In the genomic region with DNA sequence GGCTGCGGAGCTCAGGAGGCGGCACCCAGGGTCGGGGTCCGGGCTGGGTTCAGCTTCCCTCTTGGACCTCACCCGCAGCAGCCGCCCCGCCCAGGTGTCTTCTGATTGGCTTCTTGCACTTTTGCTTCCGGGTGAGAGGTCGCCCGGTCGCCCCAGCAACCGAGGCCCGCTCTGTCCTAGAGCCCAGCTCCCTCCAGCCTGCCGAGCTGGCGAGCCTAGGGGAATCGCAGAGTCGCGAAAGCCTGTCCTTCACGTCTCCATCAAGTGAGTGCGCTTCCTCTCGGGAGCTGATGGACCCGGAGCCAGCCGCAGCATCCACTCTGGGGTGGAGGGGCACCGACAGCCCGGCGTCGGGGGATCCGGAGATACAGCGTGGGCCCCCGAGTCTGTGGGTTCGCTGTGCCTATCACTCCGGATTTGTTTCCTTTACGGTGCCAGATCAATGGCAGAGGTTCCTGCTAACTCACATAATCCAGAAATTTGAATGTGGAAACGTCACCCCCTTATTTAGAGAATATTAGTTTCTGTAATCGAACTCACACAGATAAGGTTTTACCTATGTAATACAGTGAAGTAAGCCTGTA, we compare ENCODE assay signal across 8 mouse cellular contexts. TPM values are rescaled to one million over a fixed set of nuclear protein-coding genes. Genes with fewer than 3 reads are reported as not detected.
DNase-seq lines count a peak whose midpoint lies in the region; ATAC-seq lines count a peak whose summit lies in the region.

TSS of gene Morn2 (plus strand) at position 130 of the 584 bp plus-strand sequence.
TSS of gene Dhx57 (minus strand) at position 403 of the 584 bp plus-strand sequence.

- H3K4me1 ChIP-seq in intestine, embryonic 14.5 days (replicated peaks; ENCODE audit: control insufficient read depth, insufficient read depth, low read length) = peaks cover 6% of the 10 kb centered on the region; the same call in 1 of the 2 replicates

- H3K4me3 ChIP-seq in intestine, embryonic 14.5 days (ENCODE audit: low read depth, low read length) = peak within 1 kb of the TSS; percentile 88

- peak; percentile 99 for ATAC-seq in intestine, embryonic 14.5 days (replicated peaks; ENCODE audit: low FRiP score, low TSS enrichment, low read depth)

- peak; percentile 97 for DNase-seq in adipocyte (ENCODE audit: low spot score)
- DNase-seq in embryo, embryonic 10 days (ENCODE audit: low spot score) = peak; percentile 97
- DNase-seq in gastrocnemius, postnatal 14 days = peak; percentile 99
- peak; percentile 99 for DNase-seq in intestine, embryonic 14.5 days (ENCODE audit: low spot score)
- peak; percentile 96 to 98 for DNase-seq in left cerebral cortex, postnatal 14 days (ENCODE audit: low spot score in 2 of 2)
- peak; percentile 97 for DNase-seq in mesoderm, embryonic 11.5 days (ENCODE audit: low read depth, low spot score)
- peak; percentile 94 to 95 for DNase-seq in right cerebral cortex, postnatal 36 days (ENCODE audit: low spot score in 2 of 2)
- DNase-seq in yolk sac, embryonic 10.5 days (ENCODE audit: low spot score) = peak; percentile 98

- no peaks in the 10 kb centered on the region for H3K9me3 ChIP-seq in intestine, embryonic 14.5 days (ENCODE audit: control insufficient read depth, low read length)

- H3K27me3 ChIP-seq in intestine, embryonic 14.5 days (replicated peaks; ENCODE audit: control insufficient read depth, insufficient read depth, low read length) = no peaks in the 10 kb centered on the region

- H3K9ac ChIP-seq in intestine, embryonic 14.5 days (ENCODE audit: low read length) = peak within 1 kb of the TSS; percentile 72

- peak within 1 kb of the TSS; percentile 83 for H3K27ac ChIP-seq in intestine, embryonic 14.5 days (ENCODE audit: low read depth)

- intact Hi-C loops in gastrocnemius, postnatal 14 days (cut with DNase I; ENCODE audit: low total_unique reads) = loop anchor here (10.0 kb wide), 1 partner anchor 75 kb away; no protein-coding TSS in a partner anchor
- intact Hi-C loops in left cerebral cortex, postnatal 14 days (cut with DNase I) = loop anchor here (5.0 kb wide), 2 partner anchors 77 to 262 kb away; no protein-coding TSS in a partner anchor

- no peaks in the 10 kb centered on the region for H3K36me3 ChIP-seq in intestine, embryonic 14.5 days (ENCODE audit: control insufficient read depth, insufficient read depth, low read length)

- WGBS in intestine, embryonic 14.5 days = under 1% methylated on average over 34 of the region's 35 CpGs

- H3K4me2 ChIP-seq in intestine, embryonic 14.5 days (ENCODE audit: low read length) = peak within 1 kb of the TSS; percentile 72

RNA-seq across cellular contexts. Expression of gene Morn2, which starts in this region (rescaled TPM):
- 1 to 10 TPM; 4.9 to 6.1 TPM for total RNA-seq in gastrocnemius, postnatal 14 days (2021)
- 25.4 and 26.9 TPM in 2 replicates for polyA plus RNA-seq in intestine, embryonic 14.5 days (2014; fragmentation: Nextera tagmentation; extraction: Ambion mirVana)
- 10 to 100 TPM; 16.9 to 19.0 TPM for total RNA-seq in left cerebral cortex, postnatal 14 days (2021)

RNA-seq across cellular contexts. Expression of gene Dhx57, which starts in this region (rescaled TPM):
- total RNA-seq in gastrocnemius, postnatal 14 days (2021) = 1 to 10 TPM; 6.4 to 6.7 TPM
- 16.6 and 18.9 TPM in 2 replicates for polyA plus RNA-seq in intestine, embryonic 14.5 days (2014; fragmentation: Nextera tagmentation; extraction: Ambion mirVana)
- 10 to 100 TPM; 47.8 to 53.9 TPM for total RNA-seq in left cerebral cortex, postnatal 14 days (2021)

Comparison
In these comparisons a context has a peak if more than half of its experiments do, and no peak if none do; other contexts are left out.
1. Peak in every context shown above with its lines: DNase-seq, ATAC-seq, H3K4me3 ChIP-seq and H3K27ac ChIP-seq.
2. RNA of gene Dhx57 (total RNA-seq): 47.8 to 53.9 TPM in left cerebral cortex, postnatal 14 days; 6.4 to 6.7 TPM in gastrocnemius, postnatal 14 days; every median in the first group is over 4 times any median in the second.